Mouse (Mus musculus) brown adipose tissue, adult 24 weeks (tissue): ENCODE data around the gene Arhgef6. TPM values are rescaled to one million over a fixed set of nuclear protein-coding genes. Genes with fewer than 3 reads are reported as not detected.

Experiments
- H3K27ac ChIP-seq: fragments of 200-500 bp; replicated peaks from 2 replicates; pipeline ENCODE4 v1.5.1; 2012; ENCODE audit warnings: low read depth, mild to moderate bottlenecking, low read length
- H3K4me1 ChIP-seq: fragments of 200-500 bp; 2 replicates; pipeline ENCODE4 v1.6.1; 2012; ENCODE audit warnings: low read length, mixed read lengths; ENCODE audit not compliant: control insufficient read depth, insufficient read depth, insufficient read length
- H3K4me3 ChIP-seq: fragments of 200-500 bp; 2 replicates; pipeline ENCODE4 v1.5.1; 2012; ENCODE audit warnings: low read depth, mild to moderate bottlenecking, low read length, moderate library complexity; ENCODE audit not compliant: insufficient read depth
- polyA plus RNA-seq: library from polyadenylated mRNA; stranded (reverse); fragments of >200 nt; gene quantifications from 2 replicates; pipeline ENCODE4 v1.2.4, GENCODE M21; 2012; ENCODE audit not compliant: missing spikeins, insufficient read depth, insufficient read length

Gene Arhgef6
- polyA plus RNA-seq, 1 experiment: 15.1 TPM

DNA sequence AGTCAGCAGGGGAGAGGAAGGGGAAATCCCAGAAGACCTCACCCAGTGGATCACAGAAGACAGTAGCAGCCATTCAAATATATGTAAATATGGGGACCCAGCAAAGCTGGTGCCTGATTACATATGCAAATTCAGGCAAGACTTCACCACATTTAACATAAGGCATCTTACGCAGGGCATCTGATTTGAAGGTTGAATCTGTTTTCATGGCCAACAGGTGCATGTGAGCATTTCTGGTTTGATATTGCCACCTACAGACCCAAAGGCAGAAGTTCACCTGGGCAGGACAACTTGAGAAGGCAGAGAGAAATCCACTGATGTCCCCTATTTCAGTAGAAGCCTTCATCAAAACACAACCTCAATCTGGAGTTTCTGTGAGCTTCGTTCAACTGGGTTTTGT, 77.8 kb downstream of the Arhgef6 start:
- no peak overlapping the region for H3K27ac ChIP-seq
- H3K4me1 ChIP-seq: no peaks in the 10 kb centered on the region

GRCm38 (mm10) chrX:57253329-57254055, 85.0 kb downstream of the Arhgef6 start:
- Histone ChIP-seq H3K4me3 (no peak overlapping the region), H3K4me1 (no peaks in the 10 kb centered on the region), H3K27ac (no peak overlapping the region)

More for the DNA sequence above, 77.8 kb downstream of the Arhgef6 start:
- no peak overlapping the region for H3K4me3 ChIP-seq

- H3K4me3 ChIP-seq: no peak overlapping the region
- no peak overlapping the region for H3K27ac ChIP-seq
Measured at GRCm38 (mm10) chrX:57238572-57238971, 100.0 kb downstream of the Arhgef6 start.

GRCm38 (mm10) chrX:57235982-57236381, 102.5 kb downstream of the Arhgef6 start:
- Histone ChIP-seq H3K4me1 (no peaks in the 10 kb centered on the region), H3K4me3 (no peak overlapping the region), H3K27ac (no peak overlapping the region)

More at GRCm38 (mm10) chrX:57238572-57238971, 100.0 kb downstream of the Arhgef6 start:
- H3K4me1 ChIP-seq: no peaks in the 10 kb centered on the region

GRCm38 (mm10) chrX:57233596-57233995, 104.9 kb downstream of the Arhgef6 start:
- Histone ChIP-seq H3K27ac (no peak overlapping the region), H3K4me1 (no peaks in the 10 kb centered on the region), H3K4me3 (no peak overlapping the region)

GRCm38 (mm10) chrX:57228178-57228577, 110.4 kb downstream of the Arhgef6 start:
- Histone ChIP-seq H3K27ac (no peak overlapping the region), H3K4me1 (no peaks in the 10 kb centered on the region)

DNA sequence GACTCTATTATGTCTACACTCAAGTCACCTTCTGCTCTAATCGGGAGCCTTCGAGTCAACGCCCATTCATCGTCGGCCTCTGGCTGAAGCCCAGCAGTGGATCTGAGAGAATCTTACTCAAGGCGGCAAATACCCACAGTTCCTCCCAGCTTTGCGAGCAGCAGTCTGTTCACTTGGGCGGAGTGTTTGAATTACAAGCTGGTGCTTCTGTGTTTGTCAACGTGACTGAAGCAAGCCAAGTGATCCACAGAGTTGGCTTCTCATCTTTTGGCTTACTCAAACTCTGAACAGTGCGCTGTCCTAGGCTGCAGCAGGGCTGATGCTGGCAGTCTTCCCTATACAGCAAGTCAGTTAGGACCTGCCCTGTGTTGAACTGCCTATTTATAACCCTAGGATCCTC, 115.2 kb downstream of the Arhgef6 start:
- Histone ChIP-seq H3K4me3 (peak overlapping the region; percentile 14; the same call in 1 of the 2 replicates), H3K27ac (no peak overlapping the region), H3K4me1 (no peaks in the 10 kb centered on the region)

More at GRCm38 (mm10) chrX:57228178-57228577, 110.4 kb downstream of the Arhgef6 start:
- no peak overlapping the region for H3K4me3 ChIP-seq

- no peak overlapping the region for H3K27ac ChIP-seq
- H3K4me1 ChIP-seq: no peaks in the 10 kb centered on the region
- no peak overlapping the region for H3K4me3 ChIP-seq
Measured at GRCm38 (mm10) chrX:57221881-57222280, 116.6 kb downstream of the Arhgef6 start.

DNA sequence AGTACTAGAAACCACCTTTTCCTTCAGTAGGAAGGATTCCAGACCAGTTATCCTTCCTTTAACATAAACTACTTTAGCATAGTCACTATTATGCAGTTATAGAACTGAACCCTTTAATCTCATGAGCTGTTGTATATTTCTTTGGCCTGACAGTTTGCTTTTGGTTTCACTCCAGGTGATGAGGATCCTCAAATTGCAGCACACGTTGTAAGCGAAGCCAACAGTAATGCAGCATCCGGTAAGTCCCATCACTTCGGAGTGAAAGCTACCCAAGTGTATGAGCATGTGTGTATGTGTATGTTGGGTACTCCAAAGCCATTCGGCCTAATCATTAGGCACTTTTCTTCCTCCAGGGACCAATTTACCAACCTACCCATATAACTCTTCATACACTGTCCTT, 119.0 kb downstream of the Arhgef6 start:
- no peak overlapping the region for H3K4me3 ChIP-seq
- H3K4me1 ChIP-seq: no peaks in the 10 kb centered on the region

GRCm38 (mm10) chrX:57216271-57216670, 122.3 kb downstream of the Arhgef6 start:
- H3K4me3 ChIP-seq: no peak overlapping the region
- no peaks in the 10 kb centered on the region for H3K4me1 ChIP-seq
- H3K27ac ChIP-seq: no peak overlapping the region

More for the DNA sequence above, 119.0 kb downstream of the Arhgef6 start:
- no peak overlapping the region for H3K27ac ChIP-seq

- H3K4me1 ChIP-seq: no peaks in the 10 kb centered on the region
- H3K4me3 ChIP-seq: no peak overlapping the region
- no peak overlapping the region for H3K27ac ChIP-seq
Measured at GRCm38 (mm10) chrX:57215495-57215894, 123.0 kb downstream of the Arhgef6 start.

DNA sequence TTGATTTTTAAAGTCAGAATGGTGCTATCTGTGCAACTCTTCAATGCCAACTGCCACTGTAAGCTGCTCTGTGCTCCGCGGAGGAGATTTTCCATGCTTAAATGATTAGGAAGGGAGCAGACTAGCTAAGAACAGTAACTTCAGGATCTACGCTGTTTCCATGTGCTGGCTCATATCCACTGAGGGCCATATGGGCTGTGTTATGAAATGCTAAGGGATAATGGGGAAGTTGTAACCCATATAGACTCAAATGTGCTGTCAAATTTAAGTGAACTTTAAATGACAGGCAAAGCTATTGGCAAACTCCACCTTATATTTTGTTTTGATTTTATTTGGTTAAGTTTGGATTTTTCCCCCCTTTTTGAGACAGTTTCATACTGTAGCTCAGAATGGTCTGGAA, 125.7 kb downstream of the Arhgef6 start:
- no peak overlapping the region for H3K4me3 ChIP-seq
- no peak overlapping the region for H3K27ac ChIP-seq
- no peaks in the 10 kb centered on the region for H3K4me1 ChIP-seq

DNA sequence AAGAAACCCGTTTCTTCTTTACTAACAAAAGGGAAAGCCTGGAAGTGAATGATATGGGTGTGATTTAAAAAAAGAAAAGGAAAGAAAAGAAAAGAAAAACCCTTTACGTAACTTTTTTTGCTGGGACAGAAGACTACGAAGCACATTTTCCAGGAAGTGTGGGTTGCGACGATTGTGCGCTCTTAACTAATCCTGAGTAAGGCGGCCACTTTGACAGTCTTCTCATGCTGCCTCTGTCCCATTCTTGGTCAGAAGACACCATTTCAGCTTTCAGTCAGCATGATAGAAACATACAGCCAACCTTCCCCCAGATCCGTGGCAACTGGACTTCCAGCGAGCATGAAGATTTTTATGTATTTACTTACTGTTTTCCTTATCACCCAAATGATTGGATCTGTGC, 126.7 kb downstream of the Arhgef6 start, which contains the start of gene Cd40lg:
Gene Cd40lg (plus strand): TSS at position 268 of the 400 bp plus-strand sequence.
- no peak within 1 kb of the TSS for H3K27ac ChIP-seq
- H3K4me1 ChIP-seq: no peaks in the 10 kb centered on the region
- H3K4me3 ChIP-seq: no peak within 1 kb of the TSS

- no peak overlapping the region for H3K27ac ChIP-seq
- H3K4me1 ChIP-seq: no peaks in the 10 kb centered on the region
- H3K4me3 ChIP-seq: no peak overlapping the region
Measured at GRCm38 (mm10) chrX:57210591-57210990, 127.9 kb downstream of the Arhgef6 start.

GRCm38 (mm10) chrX:57200397-57200796, 138.1 kb downstream of the Arhgef6 start:
- H3K27ac ChIP-seq: no peak overlapping the region
- no peaks in the 10 kb centered on the region for H3K4me1 ChIP-seq
- H3K4me3 ChIP-seq: no peak overlapping the region

DNA sequence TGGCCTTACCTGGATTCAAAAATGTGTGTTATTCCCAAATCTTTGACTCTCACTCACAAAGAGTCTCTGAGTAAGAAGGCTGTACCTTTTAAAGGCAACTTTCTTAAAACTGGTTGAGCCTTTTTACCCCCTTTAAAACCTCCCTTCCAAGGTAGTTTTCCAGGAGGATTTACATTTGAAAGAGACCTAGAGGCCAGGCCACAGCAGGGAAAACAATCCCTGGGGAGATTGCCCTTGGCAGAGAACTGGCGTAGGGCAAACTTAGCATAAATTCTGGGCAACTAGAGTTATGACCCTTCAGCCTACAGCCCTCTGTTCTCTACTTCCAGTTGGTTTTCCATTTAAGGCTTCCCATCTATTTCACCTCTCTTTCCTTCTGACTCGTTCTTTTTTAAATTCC, 140.5 kb downstream of the Arhgef6 start:
- Histone ChIP-seq H3K27ac (no peak overlapping the region), H3K4me1 (no peaks in the 10 kb centered on the region), H3K4me3 (no peak overlapping the region)
